Mouse (Mus musculus) brain, embryonic 14.5 days (tissue): Measurements from ENCODE around the gene Arhgef3. TPM values are rescaled to one million over a fixed set of nuclear protein-coding genes. Genes with fewer than 3 reads are reported as not detected.

ENCODE experiments used
- DNase-seq: peaks from one replicate; pipeline ENCODE4 v3.0.0-alpha.2; 2011; ENCODE audit warnings: low read depth
- CTCF ChIP-seq: fragments of 200-500 bp; IDR thresholded peaks from 2 replicates; pipeline ENCODE4 v1.5.1; 2012; ENCODE audit warnings: inconsistent platforms, mild to moderate bottlenecking, moderate library complexity, borderline replicate concordance; ENCODE audit not compliant: insufficient read depth, insufficient read length; ENCODE audit errors: extremely low read depth
- POLR2A ChIP-seq: fragments of 200-500 bp; IDR thresholded peaks from 2 replicates; pipeline ENCODE4 v1.6.1; 2012; ENCODE audit warnings: mild to moderate bottlenecking, inconsistent platforms, borderline replicate concordance; ENCODE audit not compliant: poor library complexity, insufficient read depth, insufficient read length, severe bottlenecking; ENCODE audit errors: extremely low read depth
- polyA plus RNA-seq: library from polyadenylated mRNA; depleted of rRNA; stranded (reverse); fragments of >200 nt; gene quantifications from 2 replicates; pipeline ENCODE4 v1.2.3, GENCODE M21; 2012

The Arhgef3 gene
- polyA plus RNA-seq, 1 experiment: 4.9 TPM

GRCm38 (mm10) chr14:27384143-27384542 is 269.4 kb downstream of the Arhgef3 start:
- no peak for DNase-seq
- no peak for TF ChIP-seq POLR2A
- no peak for TF ChIP-seq CTCF

GRCm38 (mm10) chr14:27388616-27389015 is 273.9 kb downstream of the Arhgef3 start:
- TF ChIP-seq POLR2A (no peak), CTCF (no peak)
- no peak for DNase-seq

GRCm38 (mm10) chr14:27389722-27390121 is 275.0 kb downstream of the Arhgef3 start:
- DNase-seq: no peak
- TF ChIP-seq CTCF (no peak), POLR2A (no peak)

GRCm38 (mm10) chr14:27390663-27391062 is 276.0 kb downstream of the Arhgef3 start:
- no peak for TF ChIP-seq CTCF
- no peak for TF ChIP-seq POLR2A
- DNase-seq: no peak

- TF ChIP-seq CTCF (no peak), POLR2A (no peak)
- no peak for DNase-seq
These were observed 277.1 kb downstream of the Arhgef3 start for GRCm38 (mm10) chr14:27391776-27392308.

- TF ChIP-seq POLR2A: no peak
- no peak for TF ChIP-seq CTCF
- no peak for DNase-seq
These were observed 278.0 kb downstream of the Arhgef3 start for GRCm38 (mm10) chr14:27392660-27393059.

GRCm38 (mm10) chr14:27393806-27394205 is 279.1 kb downstream of the Arhgef3 start:
- DNase-seq: no peak
- TF ChIP-seq POLR2A (no peak), CTCF (no peak)

GRCm38 (mm10) chr14:27396424-27396823 is 281.7 kb downstream of the Arhgef3 start:
- DNase-seq: no peak
- TF ChIP-seq CTCF (no peak), POLR2A (no peak)

GRCm38 (mm10) chr14:27397526-27397925 is 282.8 kb downstream of the Arhgef3 start:
- peak; percentile 31 for DNase-seq
- TF ChIP-seq POLR2A (no peak), CTCF (no peak)

GRCm38 (mm10) chr14:27400495-27400894 is 285.8 kb downstream of the Arhgef3 start:
- no peak for DNase-seq
- no peak for TF ChIP-seq CTCF
- TF ChIP-seq POLR2A: no peak

GRCm38 (mm10) chr14:27401717-27402278 is 287.1 kb downstream of the Arhgef3 start:
- no peak for DNase-seq
- TF ChIP-seq POLR2A: no peak
- no peak for TF ChIP-seq CTCF

- DNase-seq: no peak
- TF ChIP-seq POLR2A: no peak
- no peak for TF ChIP-seq CTCF
These were observed 287.9 kb downstream of the Arhgef3 start for GRCm38 (mm10) chr14:27402332-27403250.

GRCm38 (mm10) chr14:27405452-27405851 is 290.8 kb downstream of the Arhgef3 start:
- no peak for DNase-seq
- TF ChIP-seq POLR2A (no peak), CTCF (no peak)
